Mouse (Mus musculus): Measurements from ENCODE around the gene Atcay.
"Not testable (repeated sequence)": the region's sequence is repeated elsewhere in the genome, so short reads cannot be mapped to it uniquely, and the experiment has no call there.

Gene Atcay

DNA sequence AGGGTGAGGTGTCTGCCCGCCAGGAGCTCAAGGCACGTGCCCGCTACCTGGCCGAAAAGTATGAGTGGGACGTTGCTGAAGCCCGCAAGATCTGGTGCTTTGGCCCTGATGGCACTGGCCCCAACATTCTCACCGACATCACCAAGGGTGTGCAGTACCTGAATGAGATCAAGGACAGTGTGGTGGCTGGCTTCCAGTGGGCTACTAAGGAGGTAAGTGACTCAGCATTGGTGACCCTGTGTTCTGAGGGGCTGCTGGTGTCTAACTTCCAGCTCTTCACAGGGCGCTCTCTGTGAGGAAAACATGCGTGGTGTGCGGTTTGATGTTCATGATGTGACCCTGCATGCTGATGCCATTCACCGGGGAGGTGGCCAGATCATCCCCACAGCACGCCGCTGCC, 49.7 kb downstream of the Atcay start:
- no peak for DNase-seq (ENCODE audit: low read depth, low spot score)

DNA sequence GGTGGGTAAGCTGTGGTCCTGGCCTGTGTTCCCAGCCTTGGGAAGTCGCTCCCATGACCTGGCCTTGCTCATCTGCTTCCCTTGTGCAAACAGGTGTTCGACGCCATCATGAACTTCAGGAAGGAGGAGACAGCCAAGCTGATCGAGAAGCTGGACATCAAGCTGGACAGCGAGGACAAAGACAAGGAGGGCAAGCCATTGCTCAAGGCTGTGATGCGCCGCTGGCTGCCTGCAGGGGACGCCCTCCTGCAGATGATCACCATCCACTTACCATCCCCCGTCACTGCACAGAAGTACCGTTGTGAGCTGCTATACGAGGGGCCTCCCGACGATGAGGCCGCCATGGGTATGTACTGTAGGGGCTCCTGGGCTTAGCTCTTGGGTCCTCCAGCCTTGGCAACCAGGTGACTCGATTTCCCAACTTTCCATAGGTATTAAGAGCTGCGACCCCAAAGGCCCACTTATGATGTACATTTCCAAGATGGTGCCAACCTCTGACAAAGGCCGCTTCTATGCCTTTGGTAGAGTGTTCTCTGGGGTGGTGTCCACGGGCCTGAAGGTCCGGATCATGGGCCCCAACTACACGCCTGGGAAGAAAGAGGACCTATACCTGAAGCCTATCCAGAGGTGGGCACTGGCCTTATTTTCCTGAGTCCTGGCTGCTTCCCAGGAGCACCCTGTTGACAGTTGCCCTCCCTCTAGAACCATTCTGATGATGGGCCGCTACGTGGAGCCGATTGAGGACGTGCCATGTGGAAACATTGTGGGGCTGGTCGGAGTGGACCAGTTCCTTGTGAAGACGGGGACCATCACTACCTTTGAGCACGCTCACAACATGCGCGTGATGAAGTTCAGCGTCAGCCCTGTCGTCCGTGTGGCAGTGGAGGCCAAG, 50.9 kb downstream of the Atcay start:
- no peak for DNase-seq (ENCODE audit: low read depth, low spot score)

DNA sequence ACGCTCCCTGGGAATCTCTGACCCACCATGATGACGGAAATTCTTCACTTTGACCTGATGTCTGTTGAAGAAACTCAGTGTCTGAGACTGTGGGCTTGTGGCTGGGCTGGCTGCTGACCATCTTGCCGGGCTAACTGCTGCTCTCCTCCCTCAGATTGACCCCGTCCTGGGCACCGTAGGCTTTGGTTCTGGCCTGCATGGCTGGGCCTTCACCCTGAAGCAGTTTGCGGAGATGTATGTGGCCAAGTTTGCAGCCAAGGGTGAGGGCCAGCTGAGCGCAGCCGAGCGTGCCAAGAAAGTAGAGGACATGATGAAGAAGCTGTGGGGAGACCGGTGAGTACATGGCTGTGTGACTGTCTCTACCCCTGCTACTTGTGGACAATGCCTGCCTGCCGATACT, 51.7 kb downstream of the Atcay start:
- no peak for DNase-seq (ENCODE audit: low read depth, low spot score)

DNA sequence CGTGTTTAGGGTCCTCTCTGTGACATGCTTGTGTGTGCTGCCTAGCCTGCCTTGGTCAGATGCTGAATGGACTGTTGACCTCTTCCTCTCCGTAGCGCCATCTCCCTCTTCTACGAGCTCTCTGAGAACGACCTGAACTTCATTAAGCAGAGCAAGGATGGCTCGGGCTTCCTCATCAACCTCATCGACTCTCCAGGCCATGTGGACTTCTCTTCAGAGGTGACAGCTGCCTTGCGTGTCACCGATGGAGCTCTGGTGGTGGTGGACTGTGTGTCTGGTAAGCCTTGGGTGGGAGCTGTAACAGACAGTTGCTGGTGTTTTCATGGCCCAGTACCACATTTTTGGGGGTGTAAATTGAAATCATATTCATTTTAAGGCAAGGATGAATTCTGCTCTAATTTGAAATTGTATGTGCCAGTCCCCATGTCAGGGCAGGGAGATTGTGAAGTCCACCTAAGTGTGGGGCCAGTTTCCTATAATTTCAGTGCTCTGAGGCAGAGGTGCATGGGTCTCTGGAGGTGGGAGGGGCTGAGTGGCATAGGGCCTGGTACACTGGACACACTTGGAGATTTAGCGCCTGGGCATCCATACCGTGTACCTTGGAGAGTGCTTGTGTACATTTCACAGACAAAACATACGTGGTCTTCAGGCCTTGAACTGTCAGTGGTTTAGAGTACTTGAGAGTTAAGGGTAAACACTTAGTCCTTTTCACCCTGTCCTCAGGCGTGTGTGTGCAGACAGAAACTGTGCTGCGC, 52.5 kb downstream of the Atcay start:
- DNase-seq (ENCODE audit: low read depth, low spot score), result no peak

DNA sequence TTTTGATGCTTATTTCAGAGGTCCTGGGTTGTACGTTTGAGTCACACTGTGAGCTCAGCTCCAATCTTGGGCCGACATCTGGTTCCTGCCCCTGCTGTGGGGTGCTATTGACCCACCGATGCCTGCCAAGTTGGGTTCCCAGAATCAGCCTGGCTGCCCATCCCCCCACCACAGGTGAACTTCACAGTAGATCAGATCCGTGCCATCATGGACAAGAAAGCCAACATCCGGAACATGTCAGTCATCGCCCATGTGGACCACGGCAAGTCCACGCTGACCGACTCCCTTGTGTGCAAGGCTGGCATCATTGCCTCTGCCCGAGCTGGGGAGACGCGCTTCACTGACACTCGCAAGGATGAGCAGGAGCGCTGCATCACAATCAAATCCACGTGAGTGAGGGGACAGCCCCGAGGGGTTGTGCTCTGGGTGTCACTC, 53.1 kb downstream of the Atcay start:
- DNase-seq (ENCODE audit: low read depth, low spot score), result no peak

DNA sequence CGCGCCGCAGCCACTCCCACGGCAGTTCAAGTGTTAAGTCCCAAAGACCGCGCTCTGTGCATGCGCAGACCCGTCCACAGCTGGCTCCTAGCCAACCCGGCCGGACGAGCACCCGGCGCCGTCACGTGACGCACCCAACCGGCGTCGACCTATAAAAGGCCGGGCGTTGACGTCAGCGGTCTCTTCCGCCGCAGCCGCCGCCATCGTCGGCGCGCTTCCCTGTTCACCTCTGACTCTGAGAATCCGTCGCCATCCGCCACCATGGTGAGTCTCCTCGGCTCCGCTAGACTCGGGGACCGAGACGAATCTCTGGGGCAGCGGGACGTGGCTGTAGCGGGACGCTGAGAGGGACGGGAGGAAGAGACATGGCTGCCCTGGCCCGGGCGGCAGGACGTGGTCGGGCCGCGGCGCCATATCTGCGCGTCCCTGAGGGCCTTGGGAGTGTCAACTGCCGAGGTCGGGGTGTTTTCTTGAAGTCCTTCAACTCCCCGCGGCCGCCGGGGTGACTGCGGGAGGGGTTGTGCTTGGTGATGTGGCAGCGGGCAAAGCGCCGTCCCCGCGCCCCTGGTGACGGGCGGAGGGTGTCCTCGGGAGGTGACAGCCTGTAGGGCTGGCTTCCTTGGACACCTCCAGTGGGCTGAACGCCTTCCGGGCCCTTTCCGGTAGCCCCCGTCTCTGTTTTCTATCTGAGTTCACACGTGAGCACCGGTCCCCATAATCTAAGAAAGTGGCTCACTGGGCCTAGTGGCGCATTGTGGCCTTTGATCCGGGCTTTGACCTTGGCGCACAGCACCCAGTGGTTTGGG, 54.0 kb downstream of the Atcay start, which contains the start of gene Eef2:
Gene Eef2, plus strand, starts transcription at position 166 of the 806 bp plus-strand sequence.
- DNase-seq (ENCODE audit: low read depth, low spot score), result peak; percentile 98

DNA sequence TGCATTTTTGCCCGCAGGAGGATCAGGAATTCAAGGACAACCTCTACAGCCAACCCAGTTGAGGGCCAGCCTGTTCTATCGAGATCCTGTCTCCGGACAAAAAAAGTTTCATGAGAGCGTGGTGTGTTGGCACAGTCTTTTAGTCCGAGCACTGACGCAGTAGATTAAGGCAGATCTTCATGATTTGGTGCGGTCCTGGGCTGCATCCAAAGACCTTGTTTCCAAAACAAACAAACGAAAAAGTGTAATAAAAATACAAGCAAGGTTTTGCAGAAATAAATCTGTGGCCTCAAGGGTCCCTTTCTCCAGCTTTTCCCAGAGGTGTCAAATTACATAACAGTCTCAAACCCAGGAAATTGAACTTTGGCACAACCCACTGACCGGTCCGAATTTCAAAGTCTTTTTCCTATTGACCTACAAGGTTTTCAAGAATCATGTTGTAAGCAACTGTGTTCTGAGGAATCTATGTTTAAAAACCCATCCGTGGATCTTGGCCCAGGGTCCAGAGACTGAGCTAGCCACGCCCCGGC, 54.6 kb downstream of the Atcay start:
- DNase-seq (ENCODE audit: low read depth, low spot score), result no peak

DNA sequence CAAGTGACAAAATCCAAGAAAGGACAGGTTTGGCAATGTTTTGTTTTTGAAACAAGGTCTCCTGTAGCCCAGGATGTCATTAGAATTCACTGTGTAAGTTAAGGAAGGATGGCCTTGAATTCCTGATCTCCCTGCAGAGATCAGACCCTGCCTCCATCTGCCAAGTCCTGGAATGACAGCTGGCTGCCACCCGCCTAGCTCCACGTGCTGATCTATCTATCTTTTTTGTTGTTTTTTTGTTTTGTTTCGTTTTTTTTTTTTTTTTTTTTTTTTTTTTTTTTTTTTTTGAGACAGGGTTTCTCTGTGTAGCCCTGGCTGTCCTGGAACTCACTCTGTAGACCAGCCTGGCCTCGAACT, 55.3 kb downstream of the Atcay start:
- not testable (repeated sequence) for DNase-seq (ENCODE audit: low read depth, low spot score)

DNA sequence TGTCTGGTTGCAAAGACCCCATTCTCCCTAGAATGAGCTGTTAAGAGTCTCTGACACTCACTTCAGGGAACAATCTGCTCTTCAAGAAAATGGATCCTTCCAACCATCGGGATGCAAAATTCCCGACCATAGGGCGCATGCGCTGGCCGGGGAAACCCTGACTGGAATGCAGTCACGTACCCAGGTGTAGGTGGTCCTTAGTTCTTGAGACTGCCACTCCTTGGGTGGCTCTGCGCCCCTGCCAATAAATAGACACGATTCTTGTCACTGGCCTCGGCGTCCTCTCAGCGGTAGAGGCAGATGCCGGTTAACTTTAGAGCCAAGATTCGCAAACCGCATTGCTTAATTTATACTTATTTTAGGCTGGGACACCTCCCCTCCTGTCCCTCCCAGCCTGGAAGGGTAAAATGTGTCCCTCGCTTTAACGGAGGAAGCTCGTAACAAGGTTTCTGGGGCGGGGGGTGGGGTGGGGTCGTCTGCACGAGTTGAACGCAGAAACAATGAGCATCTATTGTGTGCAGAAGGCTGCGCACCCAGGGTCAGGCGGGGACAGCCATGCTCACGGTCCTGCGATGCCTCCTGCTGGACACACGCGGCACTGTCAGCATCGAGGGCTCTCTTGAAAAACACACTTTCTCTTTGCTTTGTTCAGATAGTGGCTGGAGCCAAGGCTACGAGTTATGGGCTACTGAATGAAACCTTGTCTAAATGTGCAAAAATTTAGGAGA, 55.9 kb downstream of the Atcay start:
- peak; percentile 93 for DNase-seq (ENCODE audit: low read depth, low spot score)

DNA sequence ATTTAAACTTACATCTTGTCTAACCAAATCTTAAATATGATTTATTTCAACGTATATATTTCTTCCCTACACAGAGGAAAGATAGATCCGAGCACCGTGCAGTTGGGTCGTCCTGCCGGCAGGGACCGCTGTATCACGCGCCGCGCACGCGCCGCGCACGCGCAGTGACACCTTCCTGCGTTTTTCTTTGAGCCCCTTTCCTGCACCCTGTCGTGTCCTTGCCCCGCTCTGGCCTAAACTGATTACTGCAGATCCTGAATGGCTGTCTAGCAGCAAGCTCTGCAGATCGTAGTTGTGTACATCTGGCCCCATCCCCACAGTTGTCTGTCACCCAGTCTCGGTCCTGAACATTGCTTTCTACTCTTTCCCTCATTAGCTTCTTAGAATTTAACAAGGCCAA, 57.5 kb downstream of the Atcay start:
- peak; percentile 89 for DNase-seq (ENCODE audit: low read depth, low spot score)

DNA sequence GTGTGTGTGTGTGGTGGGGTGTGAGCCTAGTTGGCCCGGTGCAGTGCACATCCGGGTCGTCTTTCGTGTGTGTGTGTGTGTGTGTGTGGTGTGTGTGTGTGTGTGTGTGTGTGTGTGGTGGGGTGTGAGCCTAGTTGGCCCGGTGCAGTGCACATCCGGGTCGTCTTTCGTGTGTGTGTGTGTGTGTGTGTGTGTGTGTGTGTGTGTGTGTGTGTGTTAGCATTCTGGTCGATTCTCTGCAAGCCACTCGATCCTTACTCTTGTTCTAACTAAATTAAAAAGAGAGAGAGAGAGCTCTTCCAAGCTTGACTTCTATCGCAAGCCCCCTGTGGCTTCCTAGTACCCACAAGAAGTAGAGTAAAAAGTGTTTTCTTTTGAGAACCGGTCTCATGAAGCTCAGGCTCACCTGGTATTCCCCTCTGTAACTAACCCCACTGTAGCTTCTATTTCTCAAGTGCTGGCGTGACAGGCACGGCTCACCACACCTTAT, 61.2 kb downstream of the Atcay start:
- not testable (repeated sequence) for DNase-seq (ENCODE audit: low read depth, low spot score)

DNA sequence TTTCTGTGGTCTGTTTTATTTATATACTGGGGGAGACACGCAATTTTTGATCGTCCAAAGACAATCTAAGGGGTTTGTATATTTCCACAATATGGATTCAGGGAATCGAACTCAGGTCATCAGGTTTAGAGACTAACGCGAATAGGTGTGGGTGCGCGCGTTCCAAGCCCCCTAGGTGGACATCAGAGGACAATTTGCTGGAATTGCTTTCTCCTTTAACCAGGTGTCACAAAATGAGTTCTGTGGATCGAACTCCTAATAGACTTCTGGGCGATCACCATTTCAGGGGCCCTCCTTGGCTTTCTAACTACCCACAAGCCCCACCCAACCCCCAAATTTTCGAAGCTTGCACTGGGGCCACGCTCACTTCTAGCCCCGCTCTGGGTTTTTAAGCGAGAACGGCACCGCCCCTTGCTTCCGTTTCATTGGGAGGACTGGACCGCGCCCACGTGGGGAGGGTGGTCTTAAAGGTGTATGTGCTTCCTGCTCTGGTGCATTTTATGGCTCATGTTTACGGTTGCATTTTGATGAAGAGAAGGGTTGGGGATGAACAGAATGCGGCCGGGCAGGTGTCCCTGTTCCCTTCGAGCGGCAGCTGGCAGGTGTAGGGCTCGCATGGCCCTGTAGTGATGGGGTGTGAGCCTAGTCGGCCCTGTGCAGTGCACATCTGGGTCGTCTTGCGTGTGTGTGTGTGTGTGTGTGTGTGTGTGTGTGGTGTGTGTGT, 62.0 kb downstream of the Atcay start:
- DNase-seq (ENCODE audit: low read depth, low spot score), result peak; percentile 79

DNA sequence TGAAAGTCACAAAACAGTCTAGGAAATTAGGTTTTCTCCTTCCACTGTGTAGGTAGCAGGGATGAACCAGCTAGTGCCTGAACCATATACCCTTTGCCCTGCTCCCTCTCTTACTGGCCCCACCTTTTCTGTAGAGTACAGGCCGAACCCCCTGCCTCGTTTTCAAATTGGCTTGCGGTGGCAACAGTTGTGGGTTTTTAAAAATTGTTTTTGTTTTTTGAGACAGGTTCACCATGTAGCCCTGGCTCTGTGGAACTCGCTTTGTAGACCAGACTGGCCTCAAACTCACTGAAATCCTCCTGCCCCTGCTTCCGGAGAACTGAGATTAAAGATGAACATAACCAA, 62.6 kb downstream of the Atcay start:
- no peak for DNase-seq (ENCODE audit: low read depth, low spot score)

DNA sequence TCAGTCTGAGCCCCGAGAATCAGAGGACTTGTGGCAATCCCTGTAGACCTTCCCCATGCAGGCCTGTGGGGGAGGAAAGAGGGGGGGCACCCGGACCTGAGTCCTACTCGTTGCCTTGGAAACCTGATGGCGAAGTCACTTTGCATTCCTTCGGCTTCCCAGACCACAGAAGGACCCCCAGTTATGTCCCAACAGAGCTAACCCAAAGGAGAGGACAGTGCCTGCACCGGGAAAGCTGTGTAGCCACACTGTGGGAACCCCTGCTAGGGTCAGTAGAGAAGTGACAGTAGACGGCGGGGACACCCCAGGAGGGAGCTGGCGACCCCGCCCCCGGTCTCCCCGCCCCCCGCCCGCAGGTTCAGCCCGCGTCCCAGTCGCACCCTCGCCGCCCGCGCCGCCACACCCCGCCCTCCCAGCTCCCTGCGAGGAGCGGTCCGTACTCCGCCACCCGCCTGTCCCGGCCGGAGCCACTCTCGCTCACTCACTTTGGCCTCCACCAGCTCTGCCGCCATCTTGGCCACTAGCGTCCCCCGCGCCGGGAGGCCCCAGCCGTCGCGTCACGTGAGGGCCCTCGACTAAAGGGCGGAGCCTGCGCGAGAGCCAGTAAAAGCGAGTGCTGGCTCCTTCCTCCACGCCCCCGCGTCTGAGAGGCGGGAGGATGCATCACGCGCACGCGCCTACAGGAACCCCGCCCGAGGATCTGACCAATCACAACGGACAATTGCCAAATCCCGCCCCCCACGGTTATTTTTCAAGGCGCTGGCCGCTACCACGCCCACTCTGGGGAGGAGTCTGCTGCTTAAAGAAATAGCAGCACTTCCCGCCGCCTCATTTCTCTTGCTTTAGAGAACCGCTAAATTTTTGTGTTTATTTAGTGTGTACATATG, 63.2 kb downstream of the Atcay start, which contains the start of gene Pias4:
Gene Pias4, minus strand, starts transcription at position 724 of the 887 bp plus-strand sequence.
- DNase-seq (ENCODE audit: low read depth, low spot score), result peak; percentile 99

DNA sequence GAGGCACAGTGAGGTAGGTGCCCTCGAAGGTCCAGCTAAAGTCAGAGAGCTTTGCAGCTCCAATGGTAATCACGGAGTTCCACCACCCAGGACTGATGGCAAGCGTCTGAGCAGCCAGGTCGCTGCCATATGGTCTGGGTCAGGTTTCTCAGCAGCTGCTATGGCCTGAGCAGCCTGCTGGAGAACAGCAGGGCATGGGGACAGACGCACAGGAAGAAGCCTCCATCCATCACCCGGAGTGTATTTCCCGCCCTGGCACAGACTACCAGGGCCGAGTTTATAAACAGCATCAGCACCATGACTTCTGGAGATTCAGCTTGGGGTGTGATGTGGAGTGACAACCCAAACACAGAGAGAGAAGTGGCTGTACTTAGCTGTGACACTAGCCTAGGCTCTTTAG, 65.5 kb downstream of the Atcay start:
- no peak for DNase-seq (ENCODE audit: low read depth, low spot score)

DNA sequence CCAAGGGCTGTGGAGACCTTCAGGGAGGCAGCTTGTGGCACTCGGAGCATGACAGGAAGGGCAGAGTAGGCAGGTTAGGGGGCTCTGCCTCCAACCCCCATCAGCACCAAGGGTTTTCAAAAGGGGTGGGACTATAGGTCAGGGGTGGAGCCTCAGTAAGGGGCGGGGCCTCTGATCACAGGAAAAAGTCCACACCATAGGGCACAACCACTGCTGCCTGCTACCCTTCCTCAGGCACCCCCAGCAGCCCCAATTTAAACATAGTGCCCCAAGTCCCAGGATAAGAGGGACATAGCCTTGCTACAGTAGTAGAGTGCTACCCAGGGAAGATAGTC, 68.3 kb downstream of the Atcay start:
- no peak for DNase-seq (ENCODE audit: low read depth, low spot score)

DNA sequence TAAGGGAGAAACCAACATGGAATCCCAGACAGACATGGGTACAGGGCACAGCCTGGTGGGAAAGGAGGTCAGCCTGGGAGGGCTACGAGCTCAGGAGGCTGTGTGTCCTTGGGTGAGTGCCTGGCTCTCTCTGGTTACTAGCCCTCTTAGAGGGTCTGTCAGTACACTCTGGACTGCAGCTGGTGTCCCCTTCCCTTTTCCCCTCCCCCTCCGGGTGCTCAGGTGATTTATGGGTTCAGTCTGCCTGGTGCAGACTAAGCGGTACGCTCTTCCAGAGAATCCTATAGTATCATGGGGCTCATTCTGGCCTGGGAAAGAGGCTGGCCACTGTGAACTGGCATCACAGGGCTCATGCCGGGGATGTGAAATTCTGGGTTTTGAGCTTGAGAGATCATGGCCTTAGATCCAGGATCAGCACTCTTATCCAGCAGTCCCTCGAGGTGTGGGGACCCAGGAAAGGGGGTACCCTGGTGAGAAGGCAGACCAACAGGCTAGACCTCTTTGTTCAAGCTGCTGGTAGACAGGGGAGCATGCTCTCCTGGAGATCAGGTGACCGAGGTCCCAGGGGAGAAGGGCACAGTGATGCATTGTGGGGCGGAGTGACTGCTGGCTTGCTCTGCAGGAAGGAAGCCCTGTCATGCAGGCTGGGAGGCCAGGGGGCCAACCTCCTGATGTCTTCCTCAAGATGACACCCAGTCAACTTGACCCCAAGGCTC, 68.9 kb downstream of the Atcay start:
- DNase-seq (ENCODE audit: low read depth, low spot score), result no peak

DNA sequence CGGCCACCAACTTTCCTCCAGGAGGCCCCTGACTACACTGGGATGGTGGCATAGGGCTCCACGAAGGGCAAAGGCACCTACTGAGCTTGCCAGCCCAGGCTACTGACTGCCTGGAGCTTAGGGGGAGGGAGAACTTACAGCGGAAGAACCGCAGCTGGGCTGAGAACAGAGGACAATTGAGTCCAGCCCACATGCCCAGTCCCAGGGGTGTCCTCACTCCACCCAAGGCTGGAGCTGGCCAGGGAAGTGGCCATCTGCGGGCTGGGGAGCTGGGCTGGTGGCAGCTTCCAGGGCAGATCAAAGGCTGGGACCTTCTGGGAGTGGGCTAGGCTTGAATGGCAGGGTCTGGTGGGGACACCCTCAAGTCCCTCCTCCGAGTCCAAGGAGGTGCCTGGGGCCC, 75.9 kb downstream of the Atcay start:
- no peak for DNase-seq (ENCODE audit: low read depth, low spot score)

Measured in forelimb bud, embryonic 11.5 days (tissue).